Mouse (Mus musculus): ENCODE measurements around the gene Dlgap1. TPM values are rescaled to one million over a fixed set of nuclear protein-coding genes. Genes with fewer than 3 reads are reported as not detected.

Gene Dlgap1
- polyA plus RNA-seq, 1 experiment from 2014 or later = 1.3 TPM

DNA sequence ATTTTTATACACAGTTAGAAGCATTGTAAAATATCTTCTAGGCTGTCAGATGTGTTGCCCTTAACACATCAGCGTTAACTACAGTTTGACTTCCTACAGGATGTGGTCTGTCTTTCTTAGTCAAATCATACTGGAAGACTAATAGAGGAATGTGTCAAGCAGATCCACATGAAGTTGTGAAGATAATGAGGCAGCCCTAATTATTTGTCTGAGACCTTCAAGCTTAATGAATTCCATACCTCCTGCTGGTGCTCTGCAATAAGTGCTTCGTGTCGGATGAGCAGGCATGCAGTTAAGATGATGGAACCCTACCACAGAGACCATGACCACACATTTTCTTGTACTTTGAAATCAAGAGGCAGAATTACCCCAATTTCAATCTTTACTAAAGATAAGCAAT is 294.3 kb downstream of the Dlgap1 start:
- WGBS = 83% methylated on average over 3 of the region's 3 CpGs
- no peak overlapping the region for H3K9ac ChIP-seq (ENCODE audit: low read depth, low read length)
- no peak overlapping the region for H3K4me2 ChIP-seq (ENCODE audit: low read depth, low read length)

DNA sequence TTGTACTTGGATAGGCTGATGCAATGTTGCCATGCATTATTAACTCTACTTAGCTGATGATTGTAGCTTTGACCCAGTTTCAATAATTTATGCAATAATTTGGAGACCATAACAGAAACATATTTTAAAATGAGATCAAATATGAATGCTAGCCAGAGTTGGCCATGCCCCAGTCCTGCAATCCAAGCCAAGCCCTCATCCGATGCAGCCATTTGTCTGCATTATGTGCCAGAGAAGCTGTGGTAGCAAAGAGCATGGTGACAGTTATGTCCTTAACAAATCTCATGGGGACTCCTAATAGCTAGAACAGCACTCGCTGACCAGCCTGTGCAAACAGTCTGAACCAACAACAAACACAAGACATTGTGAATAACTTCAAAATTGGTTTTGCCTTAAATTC is 303.3 kb downstream of the Dlgap1 start:
- ATAC-seq = no peak
- H3K9ac ChIP-seq (ENCODE audit: low read depth, low read length) = no peak overlapping the region
- WGBS = 80% methylated on average over 2 of the region's 2 CpGs
- H3K27ac ChIP-seq (ENCODE audit: low read length) = no peak overlapping the region
- H3K4me2 ChIP-seq (ENCODE audit: low read depth, low read length) = no peak overlapping the region
- no peaks in the 10 kb centered on the region for H3K4me1 ChIP-seq (ENCODE audit: control insufficient read depth, insufficient read depth, low read length)
- H3K36me3 ChIP-seq (ENCODE audit: control insufficient read depth, insufficient read depth, low read length) = no peaks in the 10 kb centered on the region
- no peak overlapping the region for H3K4me3 ChIP-seq (ENCODE audit: low read length)
- H3K27me3 ChIP-seq (replicated peaks; ENCODE audit: control insufficient read depth, insufficient read depth, low read length) = no peaks in the 10 kb centered on the region
- no peaks in the 10 kb centered on the region for H3K9me3 ChIP-seq (ENCODE audit: control insufficient read depth, low read length)

More for the DNA sequence above, 294.3 kb downstream of the Dlgap1 start:
- H3K4me1 ChIP-seq (ENCODE audit: control insufficient read depth, insufficient read depth, low read length) = no peaks in the 10 kb centered on the region
- no peak for ATAC-seq
- H3K4me3 ChIP-seq (ENCODE audit: low read length) = no peak overlapping the region
- no peaks in the 10 kb centered on the region for H3K9me3 ChIP-seq (ENCODE audit: control insufficient read depth, low read length)
- H3K27me3 ChIP-seq (replicated peaks; ENCODE audit: control insufficient read depth, insufficient read depth, low read length) = no peaks in the 10 kb centered on the region
- no peak overlapping the region for H3K27ac ChIP-seq (ENCODE audit: low read length)
- H3K36me3 ChIP-seq (ENCODE audit: control insufficient read depth, insufficient read depth, low read length) = no peaks in the 10 kb centered on the region

DNA sequence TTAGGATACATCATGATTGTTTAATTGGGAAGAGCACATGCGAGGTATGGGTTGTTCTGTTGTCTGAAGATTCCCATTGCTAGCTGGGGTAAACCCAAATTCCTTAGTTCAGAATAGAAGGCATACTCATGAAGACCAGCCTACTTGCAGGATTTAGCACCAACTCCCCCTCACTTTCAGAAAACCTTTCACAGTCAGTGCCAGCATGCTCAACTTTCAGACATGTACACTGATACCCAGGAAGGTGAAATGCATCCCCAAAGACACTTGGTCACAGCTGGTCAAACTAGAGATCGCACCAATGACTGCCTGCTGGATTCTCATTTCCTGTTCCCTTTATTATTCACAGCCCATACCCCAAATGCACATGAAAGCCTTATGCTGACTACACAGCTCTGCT is 318.8 kb downstream of the Dlgap1 start:
- Histone ChIP-seq H3K9ac (ENCODE audit: low read depth, low read length) (no peak overlapping the region), H3K9me3 (ENCODE audit: control insufficient read depth, low read length) (no peaks in the 10 kb centered on the region), H3K4me2 (ENCODE audit: low read depth, low read length) (no peak overlapping the region), H3K36me3 (ENCODE audit: control insufficient read depth, insufficient read depth, low read length) (no peaks in the 10 kb centered on the region), H3K27me3 (replicated peaks; ENCODE audit: control insufficient read depth, insufficient read depth, low read length) (no peaks in the 10 kb centered on the region), H3K4me3 (ENCODE audit: low read length) (no peak overlapping the region), H3K27ac (ENCODE audit: low read length) (no peak overlapping the region), H3K4me1 (ENCODE audit: control insufficient read depth, insufficient read depth, low read length) (no peaks in the 10 kb centered on the region)
- WGBS = 84% methylated on average over 2 of the region's 2 CpGs
- no peak for ATAC-seq

DNA sequence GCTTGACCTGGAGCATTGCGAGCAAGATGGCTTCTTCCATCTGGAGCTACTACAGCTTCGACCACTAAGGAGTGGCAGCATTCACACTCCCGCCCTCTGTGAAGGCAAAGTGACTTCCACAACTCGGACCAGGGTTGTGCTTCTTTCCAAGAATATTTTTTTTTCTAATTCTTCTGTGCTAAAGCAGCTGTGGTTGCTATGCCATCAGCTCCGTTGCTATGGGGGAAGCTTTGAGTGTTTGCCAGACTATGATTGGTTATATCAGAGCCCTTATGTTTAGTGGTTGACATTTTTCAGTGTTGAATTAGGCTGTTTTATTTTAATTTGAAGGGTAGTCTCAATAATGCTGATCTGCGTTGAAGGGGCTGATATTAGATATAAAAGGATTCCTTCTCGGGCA is 325.2 kb downstream of the Dlgap1 start:
- no peak overlapping the region for H3K4me3 ChIP-seq (ENCODE audit: low read length)
- H3K9ac ChIP-seq (ENCODE audit: low read depth, low read length) = no peak overlapping the region
- H3K9me3 ChIP-seq (ENCODE audit: control insufficient read depth, low read length) = no peaks in the 10 kb centered on the region
- no peaks in the 10 kb centered on the region for H3K36me3 ChIP-seq (ENCODE audit: control insufficient read depth, insufficient read depth, low read length)
- WGBS = 77% methylated on average over 7 of the region's 7 CpGs
- H3K4me2 ChIP-seq (ENCODE audit: low read depth, low read length) = no peak overlapping the region
- no peaks in the 10 kb centered on the region for H3K4me1 ChIP-seq (ENCODE audit: control insufficient read depth, insufficient read depth, low read length)
- ATAC-seq = no peak
- H3K27me3 ChIP-seq (replicated peaks; ENCODE audit: control insufficient read depth, insufficient read depth, low read length) = no peaks in the 10 kb centered on the region
- no peak overlapping the region for H3K27ac ChIP-seq (ENCODE audit: low read length)

DNA sequence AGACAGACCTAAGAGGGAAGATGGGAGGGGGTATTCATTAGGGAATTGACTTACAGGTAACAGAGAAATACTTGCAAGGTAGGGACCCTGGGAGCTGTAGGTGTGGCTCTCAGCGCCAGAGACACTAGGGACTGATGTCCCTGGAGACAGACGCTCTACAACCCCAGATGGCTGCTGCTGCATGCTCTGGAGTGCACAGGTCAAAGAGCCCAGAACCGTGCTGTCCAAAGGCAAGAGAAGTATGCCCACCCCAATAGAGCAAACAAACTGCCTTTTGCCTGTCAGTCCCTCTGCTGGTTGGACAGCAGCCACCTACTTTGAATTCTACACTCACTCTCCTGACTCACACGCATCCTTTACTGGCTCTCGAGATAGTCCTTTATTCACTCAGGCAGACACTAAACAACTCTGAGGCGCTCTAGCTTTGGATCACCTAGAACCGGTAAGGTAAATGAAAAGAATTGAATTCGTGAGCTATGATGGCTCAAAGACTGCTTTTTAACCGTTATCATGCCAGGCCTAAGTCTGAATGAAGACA is 333.1 kb downstream of the Dlgap1 start:
- Histone ChIP-seq H3K9me3 (ENCODE audit: control insufficient read depth, low read length) (no peaks in the 10 kb centered on the region), H3K27me3 (replicated peaks; ENCODE audit: control insufficient read depth, insufficient read depth, low read length) (no peaks in the 10 kb centered on the region), H3K36me3 (ENCODE audit: control insufficient read depth, insufficient read depth, low read length) (no peaks in the 10 kb centered on the region), H3K9ac (ENCODE audit: low read depth, low read length) (no peak overlapping the region), H3K27ac (ENCODE audit: low read length) (no peak overlapping the region), H3K4me1 (ENCODE audit: control insufficient read depth, insufficient read depth, low read length) (no peaks in the 10 kb centered on the region), H3K4me2 (ENCODE audit: low read depth, low read length) (no peak overlapping the region), H3K4me3 (ENCODE audit: low read length) (no peak overlapping the region)
- ATAC-seq = no peak
- WGBS = 64% methylated on average over 9 of the region's 9 CpGs

DNA sequence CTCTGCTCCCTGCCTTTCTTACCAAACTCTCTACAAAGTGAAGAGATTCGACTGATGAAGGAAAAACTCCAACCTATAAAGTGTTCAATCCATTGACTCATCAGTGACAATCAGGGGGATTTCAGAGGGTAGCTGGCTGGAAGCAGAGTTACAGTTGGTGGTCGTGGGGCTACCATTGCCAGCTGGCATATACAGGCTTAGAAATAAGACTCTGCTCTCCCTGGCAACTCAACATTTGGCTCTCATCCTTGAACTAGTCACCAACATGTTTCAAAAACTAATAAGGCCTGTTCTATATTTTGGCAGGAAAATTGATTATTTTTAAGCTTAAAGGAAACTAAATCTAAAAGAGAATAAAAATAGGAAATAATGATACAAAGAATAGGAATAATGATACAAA is 333.8 kb downstream of the Dlgap1 start:
- Histone ChIP-seq H3K4me1 (ENCODE audit: control insufficient read depth, insufficient read depth, low read length) (no peaks in the 10 kb centered on the region), H3K9ac (ENCODE audit: low read depth, low read length) (no peak overlapping the region), H3K4me2 (ENCODE audit: low read depth, low read length) (no peak overlapping the region), H3K9me3 (ENCODE audit: control insufficient read depth, low read length) (no peaks in the 10 kb centered on the region), H3K27me3 (replicated peaks; ENCODE audit: control insufficient read depth, insufficient read depth, low read length) (no peaks in the 10 kb centered on the region), H3K27ac (ENCODE audit: low read length) (no peak overlapping the region), H3K4me3 (ENCODE audit: low read length) (no peak overlapping the region), H3K36me3 (ENCODE audit: control insufficient read depth, insufficient read depth, low read length) (no peaks in the 10 kb centered on the region)
- WGBS = 76% methylated on average over 2 of the region's 2 CpGs
- no peak for ATAC-seq

DNA sequence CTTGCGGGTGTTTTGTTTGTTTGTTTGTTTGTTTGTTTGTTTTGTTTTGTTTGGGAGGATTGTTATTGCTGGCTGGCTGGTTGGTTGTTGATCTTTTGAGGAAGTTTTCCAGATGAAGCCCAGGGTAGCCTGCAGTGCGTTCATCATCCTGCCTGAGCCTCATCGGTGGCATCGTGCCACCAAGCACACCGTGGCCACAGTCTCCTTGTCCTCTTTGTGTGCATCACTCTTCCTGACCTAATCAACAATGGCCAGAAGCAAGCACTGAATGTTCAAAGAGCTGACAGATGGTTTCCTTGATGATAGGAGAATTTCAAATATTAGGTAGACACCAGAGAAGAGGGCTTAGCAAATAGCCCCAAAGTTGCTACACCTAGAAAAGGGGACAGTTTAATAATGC is 336.1 kb downstream of the Dlgap1 start:
- WGBS = 72% methylated on average over 5 of the region's 5 CpGs

DNA sequence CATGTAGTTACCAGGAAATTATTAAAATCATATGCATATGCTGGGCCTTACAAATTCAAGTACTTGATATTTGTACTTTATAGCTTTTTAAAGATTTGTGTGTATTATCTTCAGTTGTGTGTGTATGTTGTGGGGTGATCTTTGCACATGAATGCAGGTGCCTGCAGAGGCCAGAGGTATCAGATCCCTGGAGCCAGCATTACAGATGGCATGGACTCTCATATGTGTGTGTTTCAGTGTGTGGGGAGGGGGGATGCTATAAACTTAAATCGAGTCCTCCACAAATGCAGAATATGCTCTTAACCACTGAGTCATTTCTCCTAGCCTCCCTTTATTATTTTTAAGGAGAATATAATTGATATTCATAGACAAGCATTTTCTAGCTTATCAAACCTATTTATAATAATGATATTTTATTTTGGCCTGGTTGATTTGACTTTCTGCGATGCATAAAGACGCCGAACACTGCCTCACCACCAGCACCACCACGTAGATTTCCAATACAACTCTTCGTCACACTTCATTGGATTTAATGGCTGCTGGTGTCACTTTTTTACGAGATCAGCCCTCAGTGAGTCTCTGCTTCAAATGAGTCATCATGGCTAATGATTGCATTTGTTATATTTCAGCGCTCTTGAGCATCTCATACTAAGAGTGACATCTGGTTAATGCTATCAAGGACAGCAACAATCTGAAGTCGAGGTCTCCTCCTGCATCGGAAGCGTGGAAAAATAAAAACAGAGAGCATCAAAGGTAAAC is 338.7 kb downstream of the Dlgap1 start:
- WGBS = 76% methylated on average over 11 of the region's 11 CpGs
- no peak for ATAC-seq
- Histone ChIP-seq H3K9me3 (ENCODE audit: control insufficient read depth, low read length) (no peaks in the 10 kb centered on the region), H3K36me3 (ENCODE audit: control insufficient read depth, insufficient read depth, low read length) (no peaks in the 10 kb centered on the region), H3K4me1 (ENCODE audit: control insufficient read depth, insufficient read depth, low read length) (no peaks in the 10 kb centered on the region), H3K9ac (ENCODE audit: low read depth, low read length) (no peak overlapping the region), H3K4me3 (ENCODE audit: low read length) (no peak overlapping the region), H3K27me3 (replicated peaks; ENCODE audit: control insufficient read depth, insufficient read depth, low read length) (no peaks in the 10 kb centered on the region), H3K4me2 (ENCODE audit: low read depth, low read length) (no peak overlapping the region), H3K27ac (ENCODE audit: low read length) (no peak overlapping the region)

More for the DNA sequence above, 336.1 kb downstream of the Dlgap1 start:
- Histone ChIP-seq H3K4me1 (ENCODE audit: control insufficient read depth, insufficient read depth, low read length) (no peaks in the 10 kb centered on the region), H3K27ac (ENCODE audit: low read length) (no peak overlapping the region), H3K27me3 (replicated peaks; ENCODE audit: control insufficient read depth, insufficient read depth, low read length) (no peaks in the 10 kb centered on the region), H3K36me3 (ENCODE audit: control insufficient read depth, insufficient read depth, low read length) (no peaks in the 10 kb centered on the region), H3K9ac (ENCODE audit: low read depth, low read length) (no peak overlapping the region), H3K9me3 (ENCODE audit: control insufficient read depth, low read length) (no peaks in the 10 kb centered on the region), H3K4me3 (ENCODE audit: low read length) (no peak overlapping the region), H3K4me2 (ENCODE audit: low read depth, low read length) (no peak overlapping the region)
- ATAC-seq = no peak

DNA sequence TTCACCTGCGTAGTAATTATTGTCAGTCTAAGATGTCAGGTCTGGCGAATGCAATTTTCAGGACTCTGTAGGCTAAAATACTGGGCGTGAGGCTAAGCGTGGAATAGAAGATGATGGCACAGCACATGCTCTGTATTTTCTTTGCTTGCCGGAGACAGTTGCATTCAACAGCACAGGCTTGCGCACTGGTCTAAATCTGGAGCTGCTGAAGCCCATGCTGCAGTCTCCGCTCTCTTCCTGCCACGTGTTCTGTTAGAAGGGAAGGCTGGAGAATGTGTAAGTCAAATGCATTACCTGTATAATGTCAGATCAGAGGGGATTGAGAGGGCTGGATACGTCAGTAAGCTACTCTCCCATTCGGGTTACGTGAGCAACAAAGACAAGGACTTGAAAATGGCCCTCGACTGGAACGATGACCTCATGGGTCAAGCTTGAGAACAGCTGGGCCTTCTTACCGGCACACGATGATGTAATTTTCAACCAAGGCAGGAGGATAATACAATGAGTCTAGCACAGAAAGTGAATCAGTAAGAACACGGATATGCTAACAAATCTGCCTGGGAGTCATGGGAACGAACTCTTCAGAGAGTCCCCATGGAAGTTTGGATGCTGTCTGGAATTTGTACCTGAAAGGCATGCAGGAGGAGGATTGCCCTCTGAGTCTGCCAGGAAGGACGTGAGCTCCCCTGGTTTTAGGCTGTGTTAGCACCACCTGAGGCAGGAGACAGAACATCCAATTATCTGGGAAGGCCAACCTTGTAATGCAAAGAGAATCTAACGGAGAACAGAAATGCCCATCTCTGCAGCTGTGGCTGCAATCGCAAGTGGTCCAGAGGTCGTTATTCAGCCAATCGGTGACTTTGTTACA is 339.7 kb downstream of the Dlgap1 start:
- Histone ChIP-seq H3K4me3 (ENCODE audit: low read length) (no peak overlapping the region), H3K27ac (ENCODE audit: low read length) (no peak overlapping the region), H3K36me3 (ENCODE audit: control insufficient read depth, insufficient read depth, low read length) (no peaks in the 10 kb centered on the region), H3K9ac (ENCODE audit: low read depth, low read length) (no peak overlapping the region), H3K4me1 (ENCODE audit: control insufficient read depth, insufficient read depth, low read length) (no peaks in the 10 kb centered on the region), H3K27me3 (replicated peaks; ENCODE audit: control insufficient read depth, insufficient read depth, low read length) (no peaks in the 10 kb centered on the region), H3K4me2 (ENCODE audit: low read depth, low read length) (no peak overlapping the region), H3K9me3 (ENCODE audit: control insufficient read depth, low read length) (no peaks in the 10 kb centered on the region)
- no peak for ATAC-seq
- WGBS = 67% methylated on average over 22 of the region's 22 CpGs
